Mouse (Mus musculus) thymus, postnatal 36 days (tissue): ENCODE measurements around the gene Tpbgl.

Source experiments
- DNase-seq, 2 experiments: peaks; one replicate each; pipeline ENCODE4 v3.0.0; 2022; ENCODE audit warnings: mixed read lengths in 2 of 2

Tpbgl gene

GRCm38 (mm10) chr7:99626376-99627270 is at the start of gene Tpbgl:
Gene Tpbgl, minus strand, starts transcription at chr7:99627103.
- peak; percentile 51 to 65 for DNase-seq

DNA sequence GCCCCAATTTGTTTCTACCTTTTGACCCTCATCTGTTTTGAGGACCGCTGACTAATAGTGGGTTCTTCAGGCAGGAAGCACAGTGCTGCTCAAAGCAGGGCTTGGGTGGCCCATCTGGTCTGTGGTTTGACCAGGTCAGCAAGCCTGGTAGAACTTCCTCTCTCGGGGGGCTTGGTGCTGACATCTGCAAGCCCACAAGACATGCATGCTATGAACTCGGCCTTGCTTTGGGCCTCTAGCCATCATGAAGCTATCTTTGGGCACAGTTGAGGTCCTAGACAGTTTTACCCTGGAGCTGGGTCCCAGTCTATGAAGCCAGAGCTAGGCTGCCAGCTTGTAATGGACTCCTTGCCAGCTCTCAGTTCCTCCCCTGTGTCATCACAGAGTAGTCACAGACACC is 48.0 kb upstream of the Tpbgl start:
- no peak for DNase-seq

DNA sequence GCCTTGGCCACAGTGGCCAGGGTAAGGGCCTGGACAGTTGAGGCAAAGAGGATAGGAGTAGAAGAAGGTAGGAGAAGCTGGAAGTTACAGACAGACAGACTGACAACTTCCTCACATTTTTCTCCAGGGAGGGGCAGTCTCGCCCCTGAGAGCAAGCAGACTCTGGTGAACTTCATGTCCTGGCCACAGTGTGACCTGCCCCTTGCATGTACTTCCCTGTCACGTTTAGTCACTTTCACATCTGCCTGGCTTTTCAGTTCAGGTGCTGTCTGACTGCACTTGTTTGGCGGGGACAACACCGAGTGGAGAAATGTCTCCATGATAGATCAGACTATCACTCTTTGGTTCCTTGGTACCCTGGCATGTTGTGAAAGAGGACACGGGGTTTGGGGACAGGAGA is 47.3 kb upstream of the Tpbgl start:
- DNase-seq = no peak

- no peak for DNase-seq
Observed at GRCm38 (mm10) chr7:99673188-99673587, 46.3 kb upstream of the Tpbgl start.

- DNase-seq = no peak
Observed at GRCm38 (mm10) chr7:99671544-99672435, 44.9 kb upstream of the Tpbgl start.

- DNase-seq = peak in 1 of 2 experiments; percentile 26
Observed at GRCm38 (mm10) chr7:99670915-99671314, 44.0 kb upstream of the Tpbgl start.

DNA sequence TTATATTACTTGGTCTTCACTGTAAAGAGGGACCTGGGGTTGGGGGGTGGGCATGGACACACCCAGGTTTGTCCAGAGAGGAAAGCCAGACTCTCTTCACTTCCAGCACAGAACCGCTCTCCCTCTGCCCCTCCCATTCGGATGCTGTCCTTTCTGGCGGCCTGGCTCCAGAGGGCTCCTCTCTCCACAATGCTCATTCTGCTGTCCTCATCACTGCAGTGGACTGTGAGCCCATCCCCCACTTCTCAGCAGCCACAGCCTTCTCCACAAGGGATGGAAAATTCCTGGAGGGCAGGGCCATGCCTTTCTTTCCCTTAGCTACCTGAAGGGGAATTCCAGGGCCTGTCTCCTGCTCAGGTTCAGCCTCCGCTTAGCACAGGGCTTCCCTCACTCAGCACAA is 41.9 kb upstream of the Tpbgl start:
- DNase-seq = no peak

- DNase-seq = no peak
Observed at GRCm38 (mm10) chr7:99667096-99667495, 40.2 kb upstream of the Tpbgl start.

DNA sequence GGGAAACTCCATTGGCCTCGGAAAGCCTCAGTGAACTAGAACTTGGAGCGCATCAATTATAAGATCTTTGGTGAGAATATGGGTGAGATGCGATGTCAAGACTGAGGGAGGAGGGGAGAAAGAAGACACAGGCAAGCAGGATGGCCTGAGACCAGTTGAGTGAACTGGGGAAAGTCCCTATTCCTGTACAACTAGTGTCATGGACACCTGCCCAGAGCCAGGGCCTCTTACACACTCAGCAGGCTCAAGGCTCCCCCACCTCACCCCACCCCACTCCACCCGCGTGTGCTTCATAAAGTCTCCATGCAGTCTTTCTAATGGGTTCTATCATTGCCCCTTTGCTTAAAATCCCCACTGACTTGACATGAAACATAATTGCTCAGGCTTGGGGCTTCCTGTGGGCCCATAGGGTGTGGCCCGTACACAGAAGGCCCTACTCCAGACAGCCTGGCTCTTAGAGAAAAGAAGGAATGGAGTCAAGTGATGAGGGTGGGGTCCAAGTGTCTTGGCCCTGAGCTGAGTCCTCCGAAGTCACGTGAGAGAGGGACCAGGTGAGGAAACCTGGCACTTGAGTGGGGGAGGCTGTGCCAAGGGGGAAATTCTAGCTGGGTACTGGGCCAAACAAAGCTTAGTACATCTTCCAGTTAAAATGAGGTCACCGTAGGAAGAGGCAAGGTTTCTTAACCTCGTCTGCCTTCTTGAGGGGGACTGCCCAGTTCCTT is 39.0 kb upstream of the Tpbgl start:
- DNase-seq = no peak

DNA sequence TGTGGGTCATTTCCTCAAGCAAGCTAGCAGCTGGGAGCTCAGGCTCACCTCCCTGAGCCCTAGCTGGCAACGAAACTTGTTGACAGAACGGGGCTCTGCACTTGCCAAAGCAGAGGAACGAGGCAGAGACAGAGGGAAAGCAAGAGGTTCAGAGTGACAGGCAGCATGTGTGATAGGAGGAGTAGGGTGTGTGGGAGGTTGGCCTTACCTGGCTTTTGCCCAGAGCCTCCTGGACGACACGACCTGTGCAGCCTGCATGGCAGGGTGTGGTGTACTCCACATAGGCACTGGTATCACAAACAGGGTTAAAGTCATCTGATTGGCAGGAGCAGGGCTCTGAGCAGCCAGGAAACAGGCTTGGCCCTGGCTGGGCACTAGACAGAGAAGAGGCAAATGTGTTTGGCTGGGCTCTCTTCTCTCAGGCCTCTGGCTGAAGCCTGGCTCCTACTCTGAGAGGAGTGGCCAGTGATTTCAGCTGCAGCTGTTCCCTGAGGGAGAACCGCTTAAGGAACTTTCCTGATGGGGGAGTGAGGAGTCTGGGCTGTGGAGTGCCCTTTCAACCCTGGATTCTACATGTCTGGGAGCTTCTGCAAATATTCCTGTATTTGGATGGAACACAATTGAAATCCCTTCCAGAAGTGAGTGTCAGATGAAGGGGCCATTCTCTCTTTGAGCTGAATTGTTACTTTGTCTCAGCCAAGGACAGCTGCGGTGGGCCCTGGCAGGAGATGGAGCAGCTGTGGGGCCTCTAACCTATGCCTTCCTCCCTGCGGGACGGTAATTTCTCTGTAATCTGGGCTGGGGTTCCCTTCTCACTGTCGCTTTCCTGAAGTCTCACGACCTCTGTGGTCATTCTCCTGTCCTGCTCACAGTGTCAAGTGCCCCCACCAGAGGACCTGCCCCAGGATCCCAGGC is 37.9 kb upstream of the Tpbgl start:
- no peak for DNase-seq

DNA sequence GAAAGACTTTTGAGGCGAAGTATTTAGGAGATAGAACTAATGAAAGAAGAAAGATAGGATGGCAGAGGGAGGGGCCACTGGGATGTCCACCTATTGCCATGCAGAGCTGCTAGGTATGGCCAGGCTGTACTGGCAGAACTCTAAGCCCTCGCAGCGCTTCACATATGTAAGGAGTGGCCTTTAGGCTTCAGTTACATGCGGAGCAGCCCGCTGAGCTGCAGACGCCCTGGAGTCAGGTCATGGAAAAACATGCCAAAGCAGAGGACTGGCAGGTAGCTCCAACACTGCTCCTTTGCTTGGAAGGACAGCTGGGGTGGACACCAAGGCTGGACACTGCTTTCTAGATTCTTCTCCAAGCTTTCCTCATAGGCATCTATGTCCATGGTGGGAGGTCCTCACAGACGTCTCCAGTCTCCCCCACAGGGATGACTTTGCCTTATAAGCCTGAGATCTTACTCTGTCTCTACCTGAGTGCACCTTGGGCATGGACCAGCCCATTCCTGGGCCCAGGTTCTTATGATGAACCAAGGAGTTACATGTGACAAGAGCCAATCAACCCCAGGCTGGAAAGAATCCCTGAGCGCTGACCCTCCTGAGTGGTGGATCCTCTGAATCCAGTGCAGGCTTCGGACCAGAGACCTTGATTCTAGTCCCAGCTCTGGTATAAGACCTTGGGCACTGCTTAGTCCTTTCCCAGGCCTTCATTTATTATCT is 36.8 kb upstream of the Tpbgl start:
- DNase-seq = no peak

DNA sequence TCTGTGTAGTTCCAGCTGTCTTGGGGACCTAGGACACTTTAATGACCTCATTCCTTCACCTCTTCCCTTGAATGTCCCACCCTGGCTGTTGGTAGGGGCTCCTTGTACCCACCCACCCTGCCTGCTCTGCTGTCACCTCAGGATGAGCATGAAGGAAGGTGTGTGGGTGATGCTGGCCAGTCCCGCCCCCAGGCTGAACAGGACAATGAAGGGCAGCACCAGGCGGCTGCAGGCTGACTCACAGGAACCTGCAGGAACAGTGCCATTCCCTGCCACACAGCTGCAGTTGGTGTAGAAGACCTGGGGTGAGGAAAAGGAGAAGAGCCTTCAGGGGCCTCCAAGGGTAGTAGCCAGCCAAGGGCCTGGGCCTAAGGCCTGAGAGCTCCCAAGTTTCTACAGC is 35.4 kb upstream of the Tpbgl start:
- no peak for DNase-seq

DNA sequence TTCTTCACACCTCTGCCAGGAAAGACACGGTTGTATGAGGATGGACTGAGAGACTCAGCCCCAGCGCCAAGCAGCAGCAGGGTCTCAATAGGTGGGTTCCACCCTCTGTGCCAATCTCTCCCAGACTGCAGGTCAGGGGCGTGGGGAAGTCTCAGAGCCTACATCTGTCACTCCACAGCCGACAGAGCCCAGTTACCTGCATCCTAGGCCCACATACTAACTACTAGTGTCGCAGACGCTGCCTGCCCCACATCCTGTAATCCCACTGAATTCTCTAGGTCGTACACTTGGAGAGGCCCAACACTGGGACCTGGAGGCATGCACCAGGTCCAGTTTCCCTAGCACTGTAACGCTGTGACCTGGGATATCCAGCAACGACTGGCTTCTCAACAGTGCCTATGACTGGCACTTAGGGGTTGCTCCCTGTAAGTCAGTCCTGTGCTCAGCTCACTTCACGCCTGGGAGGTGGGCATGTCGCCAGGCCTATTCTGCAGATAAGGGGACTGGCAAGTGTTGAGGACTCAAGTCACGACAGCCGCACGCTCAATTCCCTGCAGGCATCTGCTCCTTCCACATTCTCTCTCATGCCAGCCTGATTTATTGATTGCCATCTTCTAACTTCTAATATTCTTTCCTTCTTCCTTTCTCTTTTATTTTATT is 34.8 kb upstream of the Tpbgl start:
- no peak for DNase-seq

GRCm38 (mm10) chr7:99661071-99661470 is 34.2 kb upstream of the Tpbgl start:
- DNase-seq = no peak

DNA sequence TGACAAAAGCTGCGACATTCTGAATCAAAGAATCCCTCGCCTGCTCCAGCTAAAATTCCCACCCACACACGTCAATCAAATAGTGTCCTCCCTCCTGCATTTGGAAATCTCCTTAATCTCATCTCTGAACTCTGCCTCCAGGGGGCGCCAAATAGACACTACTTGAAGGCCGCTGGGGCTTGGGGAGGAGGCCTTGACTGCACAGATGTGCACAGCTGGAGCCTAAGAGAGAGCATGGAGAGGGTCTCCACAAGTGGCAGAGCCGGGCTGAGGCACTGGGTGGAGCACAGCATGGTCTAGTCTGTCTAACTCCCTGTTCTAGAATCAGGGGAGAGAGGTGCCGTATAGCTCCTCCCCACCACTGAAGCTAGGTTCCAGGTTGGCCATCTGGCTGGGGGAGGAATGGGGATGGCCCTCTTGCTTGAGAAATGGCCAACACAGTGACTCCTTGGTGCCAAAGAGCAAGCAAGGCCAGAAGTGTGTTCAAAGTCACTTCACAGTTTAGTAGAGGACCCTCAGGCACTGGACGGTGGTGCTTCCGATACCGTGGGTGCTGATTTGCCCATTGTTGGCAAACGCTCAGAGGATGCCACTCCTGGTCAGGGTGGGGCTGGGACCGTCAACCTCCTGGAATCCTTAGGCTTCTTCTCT is 32.6 kb upstream of the Tpbgl start:
- DNase-seq = peak; percentile 72 to 78

GRCm38 (mm10) chr7:99654244-99654643 is 27.3 kb upstream of the Tpbgl start:
- DNase-seq = no peak

DNA sequence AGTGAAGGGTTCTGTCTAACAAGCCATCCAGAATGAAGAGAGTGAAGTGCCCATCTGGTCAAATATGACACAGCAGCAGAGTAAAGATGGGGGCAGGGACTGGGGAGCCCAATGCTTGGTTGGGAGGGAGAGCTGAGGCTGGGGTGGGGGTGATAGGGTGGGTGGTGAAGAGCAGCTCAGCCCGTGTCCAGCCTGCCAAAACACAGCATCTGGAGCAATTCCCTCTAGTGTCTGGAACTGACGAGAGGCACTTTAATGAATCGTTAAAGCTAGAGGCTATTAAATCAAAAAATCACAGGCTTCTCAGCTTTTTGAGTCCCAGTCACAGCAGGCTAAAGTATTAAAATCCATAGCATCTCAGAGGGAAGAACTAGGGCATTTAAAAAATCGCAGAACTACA is 22.7 kb upstream of the Tpbgl start:
- DNase-seq = no peak

GRCm38 (mm10) chr7:99648623-99649022 is 21.7 kb upstream of the Tpbgl start:
- peak in 1 of 2 experiments; percentile 18 for DNase-seq

DNA sequence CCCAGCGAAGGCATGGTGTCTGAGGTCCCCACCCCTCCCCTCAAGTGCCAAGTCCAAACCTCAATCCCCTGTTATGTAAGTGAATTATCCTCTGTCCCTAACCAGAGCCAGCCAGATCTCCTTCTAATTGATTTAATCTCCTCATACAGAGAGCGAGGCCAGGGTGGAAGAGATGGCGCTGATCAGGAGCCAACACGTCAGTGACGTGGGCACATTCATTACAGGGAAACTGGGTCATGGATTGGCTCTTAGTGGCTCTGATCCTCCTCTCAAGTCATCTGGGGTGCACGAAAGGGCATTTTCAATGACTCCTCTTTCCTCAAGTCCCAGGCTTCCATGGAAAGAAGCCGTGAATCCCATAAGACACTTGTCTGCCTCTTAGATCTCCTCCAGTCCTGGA is 17.8 kb upstream of the Tpbgl start:
- no peak for DNase-seq

DNA sequence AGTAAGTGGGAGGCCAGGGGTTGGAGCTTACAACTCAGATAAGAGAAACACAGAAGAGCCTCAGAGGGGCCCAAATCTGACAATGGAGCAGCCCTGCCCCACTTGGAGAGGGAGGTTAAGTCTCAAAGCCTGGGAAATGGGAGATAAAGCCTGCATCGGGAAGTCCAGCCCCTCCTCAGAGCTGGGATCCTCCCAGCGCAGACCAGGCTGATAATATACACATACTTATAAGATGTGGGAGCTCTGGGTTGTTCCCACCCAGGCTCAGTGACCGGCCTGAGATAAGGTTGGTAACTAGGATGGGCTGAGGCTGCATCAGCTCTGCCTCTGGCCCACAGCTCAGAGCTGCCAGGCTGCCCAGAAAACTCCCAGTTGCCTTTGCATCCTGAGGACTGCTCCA is 15.2 kb upstream of the Tpbgl start:
- DNase-seq = no peak
